Mouse (Mus musculus) adipocyte (in vitro differentiated cells): ENCODE measurements around the gene Dus3l.

ENCODE experiments used
- DNase-seq: peaks from one replicate; pipeline ENCODE4 v3.0.0-alpha.2; 2016; ENCODE audit warnings: low spot score

The Dus3l gene

GRCm38 (mm10) chr17:56764474-56765354, at the start of gene Dus3l:
Gene Dus3l (plus strand): TSS chr17:56764757.
- DNase-seq = peak; percentile 95

- DNase-seq = no peak
These were observed 49.2 kb upstream of the Dus3l start for GRCm38 (mm10) chr17:56715360-56715759.

- peak; percentile 27 for DNase-seq
These were observed 48.5 kb upstream of the Dus3l start for GRCm38 (mm10) chr17:56715914-56716654.

- DNase-seq = peak; percentile 100
These were observed 47.7 kb upstream of the Dus3l start for GRCm38 (mm10) chr17:56716655-56717362.

GRCm38 (mm10) chr17:56717363-56718058, 47.0 kb upstream of the Dus3l start, which contains the start of the genes Ndufa11 and Vmac:
Gene Ndufa11 (plus strand): TSS chr17:56717767.
Gene Vmac (minus strand): TSS chr17:56718022.
- peak; percentile 98 for DNase-seq

- no peak for DNase-seq
These were observed 42.1 kb upstream of the Dus3l start for GRCm38 (mm10) chr17:56722441-56722840.

- DNase-seq = no peak
These were observed 41.0 kb upstream of the Dus3l start for GRCm38 (mm10) chr17:56723419-56724161.

- DNase-seq = no peak
These were observed 37.4 kb upstream of the Dus3l start for GRCm38 (mm10) chr17:56727029-56727649.

GRCm38 (mm10) chr17:56727659-56728058, 36.9 kb upstream of the Dus3l start:
- DNase-seq = no peak

- DNase-seq = no peak
These were observed 36.4 kb upstream of the Dus3l start for GRCm38 (mm10) chr17:56728117-56728516.

GRCm38 (mm10) chr17:56729151-56729550, 35.4 kb upstream of the Dus3l start:
- no peak for DNase-seq

GRCm38 (mm10) chr17:56729656-56730055, 34.9 kb upstream of the Dus3l start:
- DNase-seq = no peak

GRCm38 (mm10) chr17:56736534-56736933, 28.0 kb upstream of the Dus3l start:
- no peak for DNase-seq

GRCm38 (mm10) chr17:56738221-56738620, 26.3 kb upstream of the Dus3l start:
- no peak for DNase-seq

GRCm38 (mm10) chr17:56740118-56740787, 24.3 kb upstream of the Dus3l start:
- DNase-seq = no peak

GRCm38 (mm10) chr17:56740788-56741160, 23.8 kb upstream of the Dus3l start:
- DNase-seq = no peak

- no peak for DNase-seq
These were observed 20.4 kb upstream of the Dus3l start for GRCm38 (mm10) chr17:56744173-56744572.

- DNase-seq = no peak
These were observed 13.0 kb upstream of the Dus3l start for GRCm38 (mm10) chr17:56751404-56752072.

- no peak for DNase-seq
These were observed 11.1 kb upstream of the Dus3l start for GRCm38 (mm10) chr17:56753452-56753851.
